Mouse (Mus musculus) intestine, embryonic 14.5 days (tissue): Measurements from ENCODE around the gene Dnajc7. TPM values are rescaled to one million over a fixed set of nuclear protein-coding genes. Genes with fewer than 3 reads are reported as not detected.
"Not testable (repeated sequence)": the region's sequence is repeated elsewhere in the genome, so short reads cannot be mapped to it uniquely, and the experiment has no call there.

Experiments
- ATAC-seq: fragments of 200-750 bp; cut with Nextera tagmentation; replicated peaks from 2 replicates; pipeline ENCODE4 v1.8.0; 2017; ENCODE audit warnings: low read depth, moderate number of reproducible peaks, moderate TSS enrichment, moderate library complexity; ENCODE audit not compliant: low FRiP score, low TSS enrichment
- DNase-seq: peaks from one replicate; pipeline ENCODE4 v3.0.0-alpha.2; 2018; ENCODE audit warnings: low spot score
- H3K27ac ChIP-seq: fragments of 300-500 bp; sonication (generic); 2 replicates; pipeline ENCODE4 v1.5.1; 2014; ENCODE audit warnings: low read depth, mild to moderate bottlenecking, control low read depth
- H3K27me3 ChIP-seq: fragments of 300-500 bp; sonication (generic); replicated peaks from 2 replicates; pipeline ENCODE4 v1.6.1; 2014; ENCODE audit warnings: low read length, control low read depth; ENCODE audit not compliant: control insufficient read depth, insufficient read depth
- H3K36me3 ChIP-seq: fragments of 300-500 bp; sonication (generic); 2 replicates; pipeline ENCODE4 v1.6.1; 2014; ENCODE audit warnings: low read length, control low read depth; ENCODE audit not compliant: control insufficient read depth, insufficient read depth
- H3K4me1 ChIP-seq: fragments of 300-500 bp; sonication (generic); replicated peaks from 2 replicates; pipeline ENCODE4 v1.6.1; 2014; ENCODE audit warnings: low read length, control low read depth, mixed read lengths; ENCODE audit not compliant: control insufficient read depth, insufficient read depth
- H3K4me2 ChIP-seq: fragments of 300-500 bp; sonication (generic); 2 replicates; pipeline ENCODE4 v1.6.1; 2014; ENCODE audit warnings: low read length
- H3K4me3 ChIP-seq: fragments of 300-500 bp; sonication (generic); 2 replicates; pipeline ENCODE4 v1.5.1; 2014; ENCODE audit warnings: low read depth, low read length, control low read depth, mixed read lengths
- H3K9ac ChIP-seq: fragments of 300-500 bp; sonication (generic); 2 replicates; pipeline ENCODE4 v1.6.1; 2014; ENCODE audit warnings: mild to moderate bottlenecking, low read length
- H3K9me3 ChIP-seq: fragments of 300-500 bp; sonication (generic); 2 replicates; pipeline ENCODE4 v1.6.1; 2016; ENCODE audit warnings: low read length, control low read depth; ENCODE audit not compliant: control insufficient read depth
- WGBS: fragments of 180-500 bp; shearing (Covaris S2); extraction: QIAGEN DNeasy Blood & Tissue Kit; methylation state at CpG from one replicate; pipeline ENCODE4 v1.1.7; 2014; 5-methylcytosine and 5-hydroxymethylcytosine counted together
- polyA plus RNA-seq: library from polyadenylated mRNA; unstranded; fragments of >200 nt; fragmentation: Nextera tagmentation; extraction: Ambion mirVana; gene quantifications from 2 replicates; pipeline ENCODE4 v1.2.1, GENCODE M21; 2014

Gene Dnajc7
- polyA plus RNA-seq = 61.7 and 70.5 TPM in 2 replicates

GRCm38 (mm10) chr11:100619982-100620381 is at the start of gene Dnajc7:
TSS of gene Dnajc7 (minus strand) at chr11:100620168.
- WGBS = 4% methylated on average over 11 of the region's 11 CpGs

GRCm38 (mm10) chr11:100659806-100660205 is 39.8 kb upstream of the Dnajc7 start:
- Histone ChIP-seq H3K9me3 (no peaks in the 10 kb centered on the region), H3K27me3 (no peaks in the 10 kb centered on the region), H3K4me1 (peaks cover 3% of the 10 kb centered on the region; the same call in 1 of the 2 replicates), H3K9ac (no peak overlapping the region), H3K4me3 (no peak overlapping the region), H3K27ac (no peak overlapping the region), H3K4me2 (no peak overlapping the region), H3K36me3 (no peaks in the 10 kb centered on the region)
- DNase-seq (no peak), ATAC-seq (no peak)
- WGBS = 66% methylated on average over 10 of the region's 10 CpGs

More at GRCm38 (mm10) chr11:100619982-100620381, at the start of gene Dnajc7:
- Histone ChIP-seq H3K4me1 (peaks cover 20% of the 10 kb centered on the region), H3K27ac (peak within 1 kb of the TSS; percentile 94), H3K4me3 (peak within 1 kb of the TSS; percentile 99), H3K4me2 (peak within 1 kb of the TSS; percentile 85), H3K9ac (peak within 1 kb of the TSS; percentile 96), H3K36me3 (peaks cover 7% of the 10 kb centered on the region; the same call in 1 of the 2 replicates), H3K9me3 (no peaks in the 10 kb centered on the region), H3K27me3 (no peaks in the 10 kb centered on the region)
- ATAC-seq = no peak
- DNase-seq = no peak

- Histone ChIP-seq H3K4me1 (peaks cover 3% of the 10 kb centered on the region; the same call in 1 of the 2 replicates), H3K4me2 (no peak overlapping the region), H3K36me3 (no peaks in the 10 kb centered on the region), H3K9me3 (no peaks in the 10 kb centered on the region), H3K9ac (no peak overlapping the region), H3K27ac (no peak overlapping the region), H3K4me3 (no peak overlapping the region), H3K27me3 (peaks cover 7% of the 10 kb centered on the region; the same call in 1 of the 2 replicates)
- DNase-seq = no peak
- 14% methylated on average over 6 of the region's 6 CpGs for WGBS
- ATAC-seq = no peak; the same call in 1 of the 2 replicates
These were observed 36.5 kb upstream of the Dnajc7 start for GRCm38 (mm10) chr11:100656458-100656857.

GRCm38 (mm10) chr11:100655589-100655988 is 35.6 kb upstream of the Dnajc7 start:
- not testable (repeated sequence) for H3K9me3 ChIP-seq, H3K4me1 ChIP-seq, DNase-seq, H3K4me3 ChIP-seq, H3K36me3 ChIP-seq, H3K9ac ChIP-seq, H3K27ac ChIP-seq, H3K4me2 ChIP-seq, ATAC-seq
- H3K27me3 ChIP-seq = peaks cover 16% of the 10 kb centered on the region
- 56% methylated on average over 2 of the region's 3 CpGs for WGBS

- Histone ChIP-seq H3K4me3 (no peak overlapping the region), H3K4me1 (no peaks in the 10 kb centered on the region; the same call in 1 of the 2 replicates), H3K27ac (no peak overlapping the region), H3K9me3 (no peaks in the 10 kb centered on the region), H3K4me2 (no peak overlapping the region), H3K27me3 (peaks cover 30% of the 10 kb centered on the region), H3K9ac (no peak overlapping the region), H3K36me3 (no peaks in the 10 kb centered on the region)
- no peak for DNase-seq
- WGBS = 20% methylated on average over 3 of the region's 3 CpGs
- ATAC-seq = no peak
These were observed 31.8 kb upstream of the Dnajc7 start for GRCm38 (mm10) chr11:100651748-100652147.

GRCm38 (mm10) chr11:100651205-100651604 is 31.2 kb upstream of the Dnajc7 start:
- peaks cover 30% of the 10 kb centered on the region for H3K27me3 ChIP-seq
- DNase-seq = no peak
- H3K4me2 ChIP-seq = no peak overlapping the region
- no peaks in the 10 kb centered on the region for H3K9me3 ChIP-seq
- WGBS = 21% methylated on average over 8 of the region's 8 CpGs
- ATAC-seq = no peak
- no peaks in the 10 kb centered on the region; the same call in 1 of the 2 replicates for H3K4me1 ChIP-seq
- H3K9ac ChIP-seq = no peak overlapping the region
- H3K36me3 ChIP-seq = no peaks in the 10 kb centered on the region
- no peak overlapping the region for H3K27ac ChIP-seq
- H3K4me3 ChIP-seq = no peak overlapping the region

GRCm38 (mm10) chr11:100648405-100648804 is 28.4 kb upstream of the Dnajc7 start:
- no peak overlapping the region for H3K27ac ChIP-seq
- H3K9ac ChIP-seq = no peak overlapping the region
- no peaks in the 10 kb centered on the region for H3K9me3 ChIP-seq
- peaks cover 30% of the 10 kb centered on the region for H3K27me3 ChIP-seq
- DNase-seq = no peak
- ATAC-seq = no peak
- H3K4me2 ChIP-seq = no peak overlapping the region
- H3K4me3 ChIP-seq = no peak overlapping the region
- 87% methylated on average over 8 of the region's 8 CpGs for WGBS
- no peaks in the 10 kb centered on the region for H3K36me3 ChIP-seq
- no peaks in the 10 kb centered on the region for H3K4me1 ChIP-seq

- no peaks in the 10 kb centered on the region for H3K9me3 ChIP-seq
- H3K27ac ChIP-seq = no peak overlapping the region
- no peak overlapping the region for H3K4me2 ChIP-seq
- peak; percentile 74 for DNase-seq
- H3K4me3 ChIP-seq = no peak overlapping the region
- WGBS = 4% methylated on average over 1 of the region's 1 CpGs
- peaks cover 22% of the 10 kb centered on the region for H3K27me3 ChIP-seq
- H3K36me3 ChIP-seq = no peaks in the 10 kb centered on the region
- H3K4me1 ChIP-seq = no peaks in the 10 kb centered on the region
- H3K9ac ChIP-seq = no peak overlapping the region
- ATAC-seq = no peak
These were observed 26.3 kb upstream of the Dnajc7 start for GRCm38 (mm10) chr11:100646265-100646664.
